Mouse (Mus musculus) CH12.LX (cell line): ENCODE measurements around the gene Odf4. TPM values are rescaled to one million over a fixed set of nuclear protein-coding genes. Genes with fewer than 3 reads are reported as not detected.

Experiments
- DNase-seq: peaks from one replicate; pipeline ENCODE4 v3.0.0-alpha.2; 2013; ENCODE audit errors: extremely low read depth
- H3K27ac ChIP-seq: 2 replicates; pipeline ENCODE4 v1.5.1; 2012; ENCODE audit warnings: low read depth, mild to moderate bottlenecking, control low read depth, moderate library complexity; ENCODE audit not compliant: insufficient read depth
- H3K27me3 ChIP-seq: replicated peaks from 2 replicates; pipeline ENCODE3; 2012; ENCODE audit warnings: inconsistent platforms
- H3K36me3 ChIP-seq, 2 experiments: replicated peaks in 1 of 2; 2 replicates each; pipeline versions ENCODE3 to v1.6.1; 2012; ENCODE audit warnings: inconsistent platforms in 1 of 2, low read length in 1 of 2, mild to moderate bottlenecking in 1 of 2, mixed read lengths in 1 of 2, moderate library complexity in 1 of 2; ENCODE audit not compliant: control insufficient read depth in 1 of 2, insufficient read depth in 1 of 2
- H3K4me1 ChIP-seq, 2 experiments: 2 replicates each; pipeline ENCODE4 v1.6.1; 2012; ENCODE audit warnings: inconsistent platforms in 1 of 2, moderate library complexity in 1 of 2; ENCODE audit not compliant: insufficient read depth in 2 of 2, control insufficient read depth in 1 of 2
- H3K4me2 ChIP-seq: 2 replicates; pipeline ENCODE4 v1.6.1; 2012; ENCODE audit warnings: low read depth, mild to moderate bottlenecking, control low read depth; ENCODE audit not compliant: poor library complexity, insufficient read depth, severe bottlenecking
- H3K4me3 ChIP-seq, 3 experiments: fragments of 150-350 bp in 1 of 3; sonication (generic) in 1 of 3; replicated peaks in 1 of 3; 2 replicates each; pipeline versions ENCODE3 to v1.5.1; 2011 to 2012; ENCODE audit warnings: low read depth in 2 of 3, low read length in 2 of 3, mild to moderate bottlenecking in 2 of 3, moderate library complexity in 2 of 3, control low read depth in 1 of 3, improper control_type of control experiment in 1 of 3, inconsistent platforms in 1 of 3, mixed read lengths in 1 of 3; ENCODE audit not compliant: poor library complexity in 1 of 3
- H3K79me2 ChIP-seq: replicated peaks from 2 replicates; pipeline ENCODE4 v1.6.1; 2012; ENCODE audit warnings: mild to moderate bottlenecking, moderate library complexity; ENCODE audit not compliant: control insufficient read depth, poor library complexity, insufficient read depth, severe bottlenecking; ENCODE audit errors: extremely low read depth
- H3K9ac ChIP-seq: 2 replicates; pipeline ENCODE4 v1.6.1; 2012; ENCODE audit warnings: low read depth, mild to moderate bottlenecking, control low read depth, moderate library complexity; ENCODE audit not compliant: insufficient read depth
- H3K9me3 ChIP-seq: replicated peaks from 2 replicates; pipeline ENCODE3; 2012; ENCODE audit warnings: low read length, inconsistent platforms, mixed read lengths
- BHLHE40 ChIP-seq: IDR thresholded peaks from 2 replicates; pipeline ENCODE4 v1.6.1; 2011; ENCODE audit warnings: mild to moderate bottlenecking, low read depth, low read length, improper control_type of control experiment
- CHD1 ChIP-seq: IDR thresholded peaks from 2 replicates; pipeline ENCODE4 v1.6.1; 2012; ENCODE audit warnings: low read depth, low read length, improper control_type of control experiment, inconsistent platforms
- CHD2 ChIP-seq: IDR thresholded peaks from 2 replicates; pipeline ENCODE4 v1.6.1; 2011; ENCODE audit warnings: low read length, improper control_type of control experiment
- ELF1 ChIP-seq: IDR thresholded peaks from 2 replicates; pipeline ENCODE4 v1.6.1; 2014; ENCODE audit warnings: low read depth, mild to moderate bottlenecking, inconsistent platforms, low read length, improper control_type of control experiment
- ETS1 ChIP-seq: conservative IDR thresholded peaks from 2 replicates; pipeline ENCODE4 v1.6.1; 2012; ENCODE audit warnings: low read depth, mild to moderate bottlenecking, inconsistent platforms, low read length, improper control_type of control experiment, moderate library complexity
- GABPA ChIP-seq: IDR thresholded peaks from 2 replicates; pipeline ENCODE4 v1.6.1; 2012; ENCODE audit warnings: low read depth, low read length, improper control_type of control experiment, inconsistent platforms; ENCODE audit not compliant: insufficient replicate concordance
- HCFC1 ChIP-seq: IDR thresholded peaks from 2 replicates; pipeline ENCODE4 v1.6.1; 2012; ENCODE audit warnings: low read depth, mild to moderate bottlenecking, inconsistent platforms, low read length, improper control_type of control experiment
- JUND ChIP-seq: conservative IDR thresholded peaks from 2 replicates; pipeline ENCODE4 v1.6.1; 2011; ENCODE audit warnings: low read depth, low read length, improper control_type of control experiment
- MAX ChIP-seq: IDR thresholded peaks from 2 replicates; pipeline ENCODE4 v1.6.1; 2011; ENCODE audit warnings: low read length, improper control_type of control experiment
- MAZ ChIP-seq: IDR thresholded peaks from 2 replicates; pipeline ENCODE4 v1.6.1; 2012; ENCODE audit warnings: low read depth, mild to moderate bottlenecking, inconsistent platforms, low read length, improper control_type of control experiment, moderate library complexity
- MXI1 ChIP-seq: IDR thresholded peaks from 2 replicates; pipeline ENCODE4 v1.6.1; 2011; ENCODE audit warnings: mild to moderate bottlenecking, low read depth, low read length, improper control_type of control experiment
- MYC ChIP-seq: IDR thresholded peaks from 2 replicates; pipeline ENCODE4 v1.6.1; 2011; ENCODE audit warnings: low read depth, mild to moderate bottlenecking, improper control_type of control experiment, low read length
- NELFE ChIP-seq: IDR thresholded peaks from 2 replicates; pipeline ENCODE4 v1.6.1; 2011; ENCODE audit warnings: low read depth, low read length, improper control_type of control experiment
- RCOR1 ChIP-seq: conservative IDR thresholded peaks from 2 replicates; pipeline ENCODE4 v1.6.1; 2012; ENCODE audit warnings: low read depth, mild to moderate bottlenecking, inconsistent platforms, low read length, improper control_type of control experiment
- SIN3A ChIP-seq: IDR thresholded peaks from 2 replicates; pipeline ENCODE4 v1.6.1; 2012; ENCODE audit warnings: low read length, improper control_type of control experiment, inconsistent platforms
- USF1 ChIP-seq: IDR thresholded peaks from 2 replicates; pipeline ENCODE4 v1.6.1; 2014; ENCODE audit warnings: low read depth, mild to moderate bottlenecking, inconsistent platforms, low read length, improper control_type of control experiment
- USF2 ChIP-seq: conservative IDR thresholded peaks from 2 replicates; pipeline ENCODE4 v1.6.1; 2011; ENCODE audit warnings: low read depth, low read length, improper control_type of control experiment
- ZC3H11A ChIP-seq: IDR thresholded peaks from 2 replicates; pipeline ENCODE4 v1.6.1; 2012; ENCODE audit warnings: low read depth, mild to moderate bottlenecking, inconsistent platforms, low read length, improper control_type of control experiment
- ZKSCAN1 ChIP-seq: IDR thresholded peaks from 2 replicates; pipeline ENCODE4 v1.6.1; 2012; ENCODE audit warnings: low read depth, inconsistent platforms, low read length, improper control_type of control experiment, borderline replicate concordance
- ZMIZ1 ChIP-seq: IDR thresholded peaks from 2 replicates; pipeline ENCODE4 v1.6.1; 2012; ENCODE audit warnings: low read depth, mild to moderate bottlenecking, inconsistent platforms, low read length, improper control_type of control experiment
- ZNF384 ChIP-seq: IDR thresholded peaks from 2 replicates; pipeline ENCODE4 v1.6.1; 2012; ENCODE audit warnings: low read depth, low read length, improper control_type of control experiment, inconsistent platforms
- dilution Hi-C: fragments of 300-500 bp; cut with MboI; formaldehyde crosslinking; loops from 2 replicates; pipeline ENCODE4 v1.14.3; 2020; ENCODE audit warnings: low sequenced_read_pairs; ENCODE audit not compliant: extremely low pct_unique_long_range_greater_than_20kb, extremely low pct_ligation_motif_present
- in situ Hi-C: fragments of 300-500 bp; cut with MboI; formaldehyde crosslinking; loops from 3 replicates; pipeline ENCODE4 v1.14.3; 2019; ENCODE audit warnings: low sequenced_read_pairs, low pct_ligation_motif_present, low pct_unique_long_range_greater_than_20kb, mixed read lengths
- polyA plus RNA-seq: library from polyadenylated mRNA; unstranded; fragments of >175 nt; gene quantifications from 2 replicates; pipeline ENCODE4 v1.2.1, GENCODE M21; 2012; ENCODE audit warnings: low read depth; ENCODE audit not compliant: insufficient read length
- total RNA-seq, 2 experiments: library from RNA; depleted of rRNA; stranded (reverse); fragments of 300-350 nt in 1 of 2; fragments of >200 nt in 1 of 2; gene quantifications; 2 replicates each; pipeline ENCODE4 v1.2.3; 2012 to 2014

Odf4 gene
- total and polyA plus RNA-seq, 3 experiments, result not detected

- in situ Hi-C loops, result no loop called here
- Histone ChIP-seq H3K4me3 (no peak overlapping the region), H3K9me3 (no peaks in the 10 kb centered on the region), H3K79me2 (no peaks in the 10 kb centered on the region), H3K36me3 (no peaks in the 10 kb centered on the region)
- TF ChIP-seq MXI1 (no peak), CHD1 (no peak), ZNF384 (no peak), HCFC1 (no peak), ZC3H11A (no peak), MAX (no peak), MAZ (no peak), ELF1 (no peak), NELFE (no peak), RCOR1 (no peak), SIN3A (no peak), ZKSCAN1 (no peak), GABPA (no peak), BHLHE40 (no peak), USF2 (no peak), JUND (no peak), USF1 (no peak)
- TF ChIP-seq, all 38 proteins: peak for 0
- Histone ChIP-seq H3K4me2 (no peak overlapping the region), H3K27ac (no peak overlapping the region), H3K9ac (no peak overlapping the region), H3K27me3 (peaks cover 11% of the 10 kb centered on the region), H3K4me1 (peaks cover 0 to 3% of the 10 kb centered on the region in 2 experiments; a peak in 1 of 4 replicates)
- no peak for DNase-seq
- dilution Hi-C loops, result no loop called here
These were observed 34.5 kb downstream of the Odf4 start for GRCm38 (mm10) chr11:68892233-68892832.

GRCm38 (mm10) chr11:68891823-68892222 lies 35.1 kb downstream of the Odf4 start:
- Histone ChIP-seq H3K27me3 (peaks cover 11% of the 10 kb centered on the region), H3K27ac (no peak overlapping the region), H3K4me2 (no peak overlapping the region), H3K9me3 (no peaks in the 10 kb centered on the region), H3K4me3 (no peak overlapping the region), H3K36me3 (no peaks in the 10 kb centered on the region), H3K4me1 (peaks cover 0 to 3% of the 10 kb centered on the region in 2 experiments; a peak in 1 of 4 replicates), H3K9ac (no peak overlapping the region), H3K79me2 (no peaks in the 10 kb centered on the region)
- in situ Hi-C loops, result no loop called here
- TF ChIP-seq ZMIZ1 (no peak), MYC (no peak), ETS1 (no peak), USF1 (no peak), CHD2 (no peak), MXI1 (no peak)
- dilution Hi-C loops, result no loop called here
- no peak for DNase-seq
